Mouse (Mus musculus) forebrain, embryonic 15.5 days (tissue): ENCODE data around the gene Pdgfb. TPM values are rescaled to one million over a fixed set of nuclear protein-coding genes. Genes with fewer than 3 reads are reported as not detected.

Experiments used
- ATAC-seq: fragments of 200-750 bp; cut with Nextera tagmentation; replicated peaks from 2 replicates; pipeline ENCODE4 v1.8.0; 2017; ENCODE audit warnings: mild to moderate bottlenecking, moderate TSS enrichment, moderate library complexity
- H3K27ac ChIP-seq: fragments of 300-500 bp; sonication (generic); replicated peaks from 2 replicates; pipeline ENCODE4 v1.5.1; 2015; ENCODE audit warnings: mild to moderate bottlenecking, inconsistent platforms
- H3K27me3 ChIP-seq: fragments of 300-500 bp; sonication (generic); 2 replicates; pipeline ENCODE4 v1.6.1; 2015; ENCODE audit warnings: inconsistent platforms
- H3K36me3 ChIP-seq: fragments of 300-500 bp; sonication (generic); 2 replicates; pipeline ENCODE4 v1.6.1; 2015; ENCODE audit warnings: mild to moderate bottlenecking, inconsistent platforms
- H3K4me1 ChIP-seq: fragments of 300-500 bp; sonication (generic); 2 replicates; pipeline ENCODE4 v1.6.1; 2015; ENCODE audit warnings: inconsistent platforms
- H3K4me2 ChIP-seq: fragments of 300-500 bp; sonication (generic); replicated peaks from 2 replicates; pipeline ENCODE4 v1.6.1; 2015; ENCODE audit warnings: mild to moderate bottlenecking, inconsistent platforms
- H3K4me3 ChIP-seq: fragments of 300-500 bp; sonication (generic); 2 replicates; pipeline ENCODE4 v1.5.1; 2015; ENCODE audit warnings: mild to moderate bottlenecking, inconsistent platforms
- H3K9ac ChIP-seq: fragments of 300-500 bp; sonication (generic); replicated peaks from 2 replicates; pipeline ENCODE4 v1.6.1; 2015; ENCODE audit warnings: mild to moderate bottlenecking, inconsistent platforms
- H3K9me3 ChIP-seq: fragments of 300-500 bp; sonication (generic); 2 replicates; pipeline ENCODE4 v1.6.1; 2016; ENCODE audit warnings: inconsistent platforms
- WGBS: fragments of 180-500 bp; shearing (Covaris S2); methylation state at CpG from one replicate; pipeline ENCODE4 v1.1.7; 2015; ENCODE audit warnings: mixed read lengths; 5-methylcytosine and 5-hydroxymethylcytosine counted together
- polyA plus RNA-seq: library from polyadenylated mRNA; unstranded; fragments of >200 nt; fragmentation: Nextera tagmentation; extraction: Ambion mirVana; gene quantifications from 2 replicates; pipeline ENCODE4 v1.2.1, GENCODE M21; 2015

Gene Pdgfb
- polyA plus RNA-seq, 1 experiment from 2014 or later, result 3.0 TPM

- Histone ChIP-seq H3K4me2 (no peak overlapping the region), H3K36me3 (no peaks in the 10 kb centered on the region)
Measured at GRCm38 (mm10) chr15:80001601-80002000, 13.2 kb downstream of the Pdgfb start.

GRCm38 (mm10) chr15:80000694-80001093 lies 14.1 kb downstream of the Pdgfb start:
- Histone ChIP-seq H3K27me3 (no peaks in the 10 kb centered on the region), H3K36me3 (no peaks in the 10 kb centered on the region), H3K4me3 (no peak overlapping the region), H3K4me1 (peaks cover 8% of the 10 kb centered on the region), H3K9ac (no peak overlapping the region), H3K4me2 (no peak overlapping the region), H3K9me3 (no peaks in the 10 kb centered on the region), H3K27ac (no peak overlapping the region)
- no peak for ATAC-seq
- 63% methylated on average over 8 of the region's 8 CpGs for WGBS

More at GRCm38 (mm10) chr15:80001601-80002000, 13.2 kb downstream of the Pdgfb start:
- H3K4me3 ChIP-seq, result no peak overlapping the region
- no peaks in the 10 kb centered on the region for H3K9me3 ChIP-seq
- no peaks in the 10 kb centered on the region for H3K27me3 ChIP-seq
- H3K27ac ChIP-seq, result no peak overlapping the region
- no peak for ATAC-seq
- WGBS, result 92% methylated on average over 23 of the region's 23 CpGs
- peaks cover 8% of the 10 kb centered on the region for H3K4me1 ChIP-seq
- no peak overlapping the region for H3K9ac ChIP-seq

- Histone ChIP-seq H3K4me2 (no peak overlapping the region), H3K9ac (no peak overlapping the region), H3K27ac (no peak overlapping the region), H3K36me3 (no peaks in the 10 kb centered on the region), H3K4me3 (no peak overlapping the region), H3K27me3 (no peaks in the 10 kb centered on the region), H3K9me3 (no peaks in the 10 kb centered on the region), H3K4me1 (0 out of 2 replicates have a peak, but pooled peaks cover 3% of the 10 kb centered on the region)
- ATAC-seq, result no peak
- 62% methylated on average over 3 of the region's 3 CpGs for WGBS
Measured at GRCm38 (mm10) chr15:79997988-79998387, 16.8 kb downstream of the Pdgfb start.

- Histone ChIP-seq H3K9me3 (no peaks in the 10 kb centered on the region), H3K9ac (no peak overlapping the region), H3K4me2 (no peak overlapping the region), H3K27me3 (no peaks in the 10 kb centered on the region), H3K36me3 (no peaks in the 10 kb centered on the region), H3K4me3 (no peak overlapping the region), H3K27ac (no peak overlapping the region), H3K4me1 (0 out of 2 replicates have a peak, but pooled peaks cover 3% of the 10 kb centered on the region)
- no peak for ATAC-seq
- 89% methylated on average over 11 of the region's 11 CpGs for WGBS
Measured at GRCm38 (mm10) chr15:79996781-79997180, 18.0 kb downstream of the Pdgfb start.

GRCm38 (mm10) chr15:79995552-79995951 lies 19.2 kb downstream of the Pdgfb start:
- no peak for ATAC-seq
- Histone ChIP-seq H3K4me2 (no peak overlapping the region), H3K4me3 (no peak overlapping the region), H3K9ac (no peak overlapping the region), H3K27me3 (no peaks in the 10 kb centered on the region), H3K27ac (no peak overlapping the region), H3K36me3 (no peaks in the 10 kb centered on the region), H3K4me1 (0 out of 2 replicates have a peak, but pooled peaks cover 3% of the 10 kb centered on the region), H3K9me3 (no peaks in the 10 kb centered on the region)
- WGBS, result 78% methylated on average over 7 of the region's 7 CpGs

GRCm38 (mm10) chr15:79994566-79994965 lies 20.2 kb downstream of the Pdgfb start:
- H3K4me1 ChIP-seq, result 0 out of 2 replicates have a peak, but pooled peaks cover 3% of the 10 kb centered on the region
- WGBS, result 85% methylated on average over 4 of the region's 4 CpGs
- no peak overlapping the region for H3K4me3 ChIP-seq
- no peaks in the 10 kb centered on the region for H3K36me3 ChIP-seq
- H3K9ac ChIP-seq, result no peak overlapping the region
- ATAC-seq, result no peak
- H3K4me2 ChIP-seq, result no peak overlapping the region
- no peaks in the 10 kb centered on the region for H3K27me3 ChIP-seq
- H3K9me3 ChIP-seq, result no peaks in the 10 kb centered on the region
- no peak overlapping the region for H3K27ac ChIP-seq

- Histone ChIP-seq H3K4me3 (no peak overlapping the region), H3K9me3 (no peaks in the 10 kb centered on the region), H3K36me3 (no peaks in the 10 kb centered on the region), H3K27ac (no peak overlapping the region), H3K27me3 (no peaks in the 10 kb centered on the region), H3K9ac (no peak overlapping the region), H3K4me1 (no peaks in the 10 kb centered on the region), H3K4me2 (no peak overlapping the region)
- 75% methylated on average over 8 of the region's 8 CpGs for WGBS
- ATAC-seq, result no peak
Measured at GRCm38 (mm10) chr15:79986182-79986581, 28.6 kb downstream of the Pdgfb start.

GRCm38 (mm10) chr15:79985471-79985870 lies 29.3 kb downstream of the Pdgfb start:
- ATAC-seq, result no peak
- Histone ChIP-seq H3K9me3 (no peaks in the 10 kb centered on the region), H3K4me3 (no peak overlapping the region), H3K4me2 (no peak overlapping the region), H3K36me3 (no peaks in the 10 kb centered on the region), H3K4me1 (no peaks in the 10 kb centered on the region), H3K27ac (no peak overlapping the region), H3K27me3 (no peaks in the 10 kb centered on the region), H3K9ac (no peak overlapping the region)
- WGBS, result 64% methylated on average over 11 of the region's 11 CpGs

GRCm38 (mm10) chr15:79984152-79984551 lies 30.6 kb downstream of the Pdgfb start:
- Histone ChIP-seq H3K4me3 (no peak overlapping the region), H3K27me3 (no peaks in the 10 kb centered on the region), H3K4me1 (no peaks in the 10 kb centered on the region), H3K9ac (no peak overlapping the region), H3K36me3 (no peaks in the 10 kb centered on the region), H3K4me2 (no peak overlapping the region), H3K27ac (no peak overlapping the region), H3K9me3 (no peaks in the 10 kb centered on the region)
- 62% methylated on average over 7 of the region's 7 CpGs for WGBS
- ATAC-seq, result no peak

- ATAC-seq, result no peak
- Histone ChIP-seq H3K27ac (no peak overlapping the region), H3K4me3 (no peak overlapping the region), H3K9me3 (no peaks in the 10 kb centered on the region), H3K9ac (no peak overlapping the region), H3K4me1 (no peaks in the 10 kb centered on the region), H3K36me3 (no peaks in the 10 kb centered on the region), H3K4me2 (no peak overlapping the region), H3K27me3 (no peaks in the 10 kb centered on the region)
- WGBS, result 81% methylated on average over 11 of the region's 11 CpGs
Measured at GRCm38 (mm10) chr15:79980716-79981115, 34.1 kb downstream of the Pdgfb start.

- 95% methylated on average over 11 of the region's 11 CpGs for WGBS
Measured at GRCm38 (mm10) chr15:79972186-79972585, 42.6 kb downstream of the Pdgfb start.

GRCm38 (mm10) chr15:79970940-79971339 lies 43.8 kb downstream of the Pdgfb start, which contains the start of gene Cbx7:
TSS of gene Cbx7 (minus strand) at chr15:79971119.
- H3K9ac ChIP-seq, result no peak within 1 kb of the TSS
- H3K36me3 ChIP-seq, result no peaks in the 10 kb centered on the region
- H3K4me3 ChIP-seq, result no peak within 1 kb of the TSS
- H3K27me3 ChIP-seq, result no peaks in the 10 kb centered on the region
- no peaks in the 10 kb centered on the region for H3K4me1 ChIP-seq
- ATAC-seq, result no peak
- H3K9me3 ChIP-seq, result no peaks in the 10 kb centered on the region
- 92% methylated on average over 11 of the region's 11 CpGs for WGBS
- H3K4me2 ChIP-seq, result no peak within 1 kb of the TSS
- no peak within 1 kb of the TSS for H3K27ac ChIP-seq

More at GRCm38 (mm10) chr15:79972186-79972585, 42.6 kb downstream of the Pdgfb start:
- no peaks in the 10 kb centered on the region for H3K36me3 ChIP-seq
- no peak overlapping the region for H3K9ac ChIP-seq
- no peaks in the 10 kb centered on the region for H3K4me1 ChIP-seq
- no peak overlapping the region for H3K27ac ChIP-seq
- H3K4me3 ChIP-seq, result no peak overlapping the region
- no peaks in the 10 kb centered on the region for H3K9me3 ChIP-seq
- H3K27me3 ChIP-seq, result no peaks in the 10 kb centered on the region
- H3K4me2 ChIP-seq, result no peak overlapping the region
- ATAC-seq, result no peak

- Histone ChIP-seq H3K9me3 (no peaks in the 10 kb centered on the region), H3K36me3 (no peaks in the 10 kb centered on the region), H3K4me3 (no peak overlapping the region), H3K27me3 (no peaks in the 10 kb centered on the region), H3K4me1 (no peaks in the 10 kb centered on the region), H3K9ac (no peak overlapping the region), H3K4me2 (no peak overlapping the region), H3K27ac (no peak overlapping the region)
- WGBS, result 96% methylated on average over 18 of the region's 18 CpGs
- ATAC-seq, result no peak
Measured at GRCm38 (mm10) chr15:79970491-79970890, 44.3 kb downstream of the Pdgfb start.
